Mouse (Mus musculus) erythroblast, embryonic 14.5 days (primary cell): ENCODE data around the gene Htr1d.

ENCODE experiments used
- GATA1 ChIP-seq: IDR thresholded peaks from 2 replicates; pipeline ENCODE4 v1.6.1; 2012; ENCODE audit warnings: low read length, inconsistent platforms, mixed read lengths
- TAL1 ChIP-seq: IDR thresholded peaks from 3 replicates; pipeline ENCODE4 v1.6.1; 2012; ENCODE audit warnings: low read length, inconsistent platforms, mixed read lengths

DNA sequence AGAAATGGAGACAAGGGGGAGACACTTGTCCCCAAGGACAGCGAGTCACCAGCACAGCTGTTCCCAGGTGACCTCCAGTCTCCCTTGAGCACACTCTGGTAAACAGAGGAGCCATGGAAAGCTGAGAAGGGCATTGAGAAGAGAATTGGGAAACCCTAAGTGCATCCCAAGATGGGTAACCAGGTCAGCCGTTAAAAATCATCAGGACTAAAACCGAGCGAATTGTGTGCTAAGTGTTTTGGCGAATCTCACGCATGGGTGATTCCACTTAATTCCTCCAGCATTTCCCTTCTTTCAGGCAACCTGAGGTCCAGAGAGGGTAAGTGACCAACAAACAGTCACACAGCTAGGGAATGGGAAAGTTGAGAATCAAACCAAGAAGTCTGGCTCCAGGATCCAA lies 3.9 kb upstream of the Htr1d start:
- no peak for TF ChIP-seq GATA1
- TF ChIP-seq TAL1 = no peak
